Mouse (Mus musculus): Measurements from ENCODE around the gene Srl.

The Srl gene

GRCm38 (mm10) chr16:4519157-4519556 is 22.5 kb downstream of the Srl start:
- in situ Hi-C loops (cut with MboI), result no loop called here

- in situ Hi-C loops (cut with MboI), result no loop called here
Observed at GRCm38 (mm10) chr16:4517906-4518305, 23.7 kb downstream of the Srl start.

- in situ Hi-C loops (cut with MboI), result no loop called here
Observed at GRCm38 (mm10) chr16:4514383-4514782, 27.2 kb downstream of the Srl start.

GRCm38 (mm10) chr16:4512661-4513438 is 28.8 kb downstream of the Srl start:
- in situ Hi-C loops (cut with MboI), result no loop called here

- in situ Hi-C loops (cut with MboI), result no loop called here
Observed at GRCm38 (mm10) chr16:4511371-4511770, 30.2 kb downstream of the Srl start.

- in situ Hi-C loops (cut with MboI), result no loop called here
Observed at GRCm38 (mm10) chr16:4506181-4506580, 35.4 kb downstream of the Srl start.

GRCm38 (mm10) chr16:4503495-4503894 is 38.1 kb downstream of the Srl start:
- in situ Hi-C loops (cut with MboI), result no loop called here

- in situ Hi-C loops (cut with MboI), result no loop called here
Observed at GRCm38 (mm10) chr16:4502568-4502967, 39.0 kb downstream of the Srl start.

- in situ Hi-C loops (cut with MboI), result no loop called here
Observed at GRCm38 (mm10) chr16:4501703-4502102, 39.9 kb downstream of the Srl start.

- in situ Hi-C loops (cut with MboI), result no loop called here
Observed at GRCm38 (mm10) chr16:4500598-4501385, 40.8 kb downstream of the Srl start.

GRCm38 (mm10) chr16:4497762-4498607 is 43.6 kb downstream of the Srl start:
- in situ Hi-C loops (cut with MboI), result loop anchor here (10.0 kb wide), 1 partner anchor 117 kb away; no protein-coding TSS in a partner anchor

GRCm38 (mm10) chr16:4496470-4496869 is 45.1 kb downstream of the Srl start:
- in situ Hi-C loops (cut with MboI), result loop anchor here (10.0 kb wide), 1 partner anchor 118 kb away; no protein-coding TSS in a partner anchor

- in situ Hi-C loops (cut with MboI), result loop anchor here (10.0 kb wide), 1 partner anchor 119 kb away; no protein-coding TSS in a partner anchor
Observed at GRCm38 (mm10) chr16:4495861-4496260, 45.8 kb downstream of the Srl start.

GRCm38 (mm10) chr16:4492777-4493563 is 48.6 kb downstream of the Srl start:
- in situ Hi-C loops (cut with MboI), result loop anchor here (5.0 to 10.0 kb wide), 2 partner anchors 54 to 122 kb away; no protein-coding TSS in a partner anchor

- in situ Hi-C loops (cut with MboI), result no loop called here
Observed at GRCm38 (mm10) chr16:4489114-4489624, 52.4 kb downstream of the Srl start.

GRCm38 (mm10) chr16:4480616-4481265 is 60.9 kb downstream of the Srl start:
- in situ Hi-C loops (cut with MboI), result no loop called here

- in situ Hi-C loops (cut with MboI), result no loop called here
Observed at GRCm38 (mm10) chr16:4477591-4478215, 63.9 kb downstream of the Srl start.

GRCm38 (mm10) chr16:4474882-4475803 is 66.5 kb downstream of the Srl start:
- in situ Hi-C loops (cut with MboI), result no loop called here

Measured in mature B cell (primary cell).